Mouse (Mus musculus) heart, adult 18-20 months (tissue): ENCODE data around the gene Fig4. TPM values are rescaled to one million over a fixed set of nuclear protein-coding genes. Genes with fewer than 3 reads are reported as not detected.

Source experiments
- DNase-seq, 2 experiments: peaks; one replicate each; pipeline ENCODE4 v3.0.0; 2021 to 2022; ENCODE audit warnings: mixed read lengths in 1 of 2
- total RNA-seq, 2 experiments: library from RNA; stranded (reverse); gene quantifications; 2 replicates each; pipeline ENCODE4 v1.2.3; 2021

The Fig4 gene
- total RNA-seq, 2 experiments from 2014 or later = 28.6 to 28.9 TPM

DNA sequence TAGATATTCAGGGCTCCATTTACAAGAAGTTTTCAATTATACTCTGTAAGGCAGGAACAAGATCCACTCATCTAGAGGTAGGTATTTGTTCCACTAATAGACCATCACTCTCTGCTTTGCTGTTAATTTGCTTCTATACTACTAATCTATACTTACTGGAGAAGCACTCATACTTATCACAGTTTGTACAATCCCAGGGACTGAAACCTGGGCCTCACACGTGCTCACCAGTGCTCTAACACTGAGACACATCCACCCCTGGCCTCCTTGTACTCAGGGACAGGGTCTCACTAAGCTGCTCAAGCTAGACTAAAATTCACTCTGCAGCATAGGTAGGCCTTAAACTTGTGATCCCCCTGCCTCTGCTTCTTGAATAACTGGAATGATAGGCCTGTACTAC is 41.8 kb downstream of the Fig4 start:
- DNase-seq = no peak

DNA sequence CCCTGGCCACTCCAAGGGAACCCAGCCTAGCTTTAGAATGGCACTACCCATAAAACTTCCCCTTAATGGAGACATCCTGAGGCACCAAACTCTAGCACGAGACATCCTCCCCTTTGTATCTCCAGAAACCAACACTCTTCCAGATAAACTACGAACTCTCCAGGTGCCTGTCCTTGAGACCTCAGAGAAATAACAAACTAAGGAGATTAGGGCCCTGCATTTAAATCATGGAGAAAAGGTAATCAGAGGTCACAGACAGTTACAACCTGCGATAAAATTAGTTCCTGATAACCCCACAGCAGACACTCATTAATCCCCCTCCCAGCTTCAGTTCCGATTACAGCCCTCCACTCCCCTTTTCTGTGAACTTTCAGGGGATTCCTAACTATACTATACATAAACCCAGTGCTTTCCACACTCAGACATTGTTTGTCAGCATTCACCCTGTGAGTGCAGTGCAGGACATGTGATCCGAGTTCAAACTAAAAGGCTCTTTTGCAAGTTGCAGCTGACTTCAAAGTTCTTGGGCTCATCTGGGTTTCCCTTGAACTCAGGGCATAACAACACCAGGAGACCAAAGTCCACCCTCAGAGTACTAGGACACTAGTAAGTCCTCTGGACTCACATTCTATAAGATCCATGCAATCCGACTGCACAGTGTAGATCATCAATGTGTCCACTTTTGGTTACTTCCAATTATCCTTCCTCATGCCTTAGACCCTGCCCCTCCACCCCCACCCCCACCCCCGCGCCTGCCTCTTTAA is 42.6 kb downstream of the Fig4 start:
- no peak for DNase-seq

DNA sequence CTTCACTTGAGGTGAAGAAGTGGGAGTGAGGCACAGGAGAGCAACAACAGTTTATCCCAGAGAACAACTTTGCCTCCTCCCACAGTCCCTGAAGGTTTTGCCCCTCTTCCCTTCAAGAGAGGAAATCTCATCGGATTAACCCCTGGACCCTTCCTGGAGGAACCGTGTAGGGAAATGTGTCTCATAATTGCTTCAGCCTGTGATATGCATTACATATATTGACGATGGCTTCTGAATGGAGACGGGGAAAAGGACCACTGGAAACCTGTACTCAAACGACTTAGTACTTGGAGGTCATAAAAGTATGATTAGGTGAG is 52.4 kb downstream of the Fig4 start:
- no peak for DNase-seq

DNA sequence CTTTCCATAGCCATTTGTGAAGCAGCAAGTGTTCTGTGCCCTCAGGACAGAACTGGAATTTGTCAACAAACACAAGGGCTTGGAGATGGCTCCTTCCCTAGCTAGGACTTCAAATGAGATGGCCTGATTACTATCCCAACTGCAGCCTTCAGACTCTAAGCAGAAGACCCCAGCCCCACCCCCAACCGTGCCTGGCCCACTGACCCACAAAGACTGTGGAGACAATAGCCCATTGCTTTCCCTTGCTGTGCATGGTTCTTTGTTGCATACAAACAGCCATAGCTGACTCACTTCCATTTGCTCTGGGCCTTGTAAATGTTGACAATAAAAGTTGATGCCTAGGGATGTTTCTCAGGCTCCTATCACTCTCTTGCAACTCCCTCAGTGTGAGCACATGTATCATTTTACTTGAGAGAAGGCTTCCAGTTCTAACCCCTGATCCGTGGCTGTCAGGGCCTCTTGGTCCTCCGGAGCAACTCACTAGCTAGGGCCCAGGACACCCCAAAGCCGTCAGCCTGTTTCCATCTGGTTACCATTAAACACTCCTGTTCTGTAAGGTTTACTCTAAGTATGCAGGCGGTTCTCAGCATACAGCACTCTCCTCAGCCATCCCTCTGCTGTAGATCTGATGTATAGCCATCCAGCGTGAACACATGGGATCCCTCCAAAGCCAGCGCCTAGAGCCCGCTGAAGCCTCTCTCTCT is 52.9 kb downstream of the Fig4 start:
- DNase-seq = no peak

DNA sequence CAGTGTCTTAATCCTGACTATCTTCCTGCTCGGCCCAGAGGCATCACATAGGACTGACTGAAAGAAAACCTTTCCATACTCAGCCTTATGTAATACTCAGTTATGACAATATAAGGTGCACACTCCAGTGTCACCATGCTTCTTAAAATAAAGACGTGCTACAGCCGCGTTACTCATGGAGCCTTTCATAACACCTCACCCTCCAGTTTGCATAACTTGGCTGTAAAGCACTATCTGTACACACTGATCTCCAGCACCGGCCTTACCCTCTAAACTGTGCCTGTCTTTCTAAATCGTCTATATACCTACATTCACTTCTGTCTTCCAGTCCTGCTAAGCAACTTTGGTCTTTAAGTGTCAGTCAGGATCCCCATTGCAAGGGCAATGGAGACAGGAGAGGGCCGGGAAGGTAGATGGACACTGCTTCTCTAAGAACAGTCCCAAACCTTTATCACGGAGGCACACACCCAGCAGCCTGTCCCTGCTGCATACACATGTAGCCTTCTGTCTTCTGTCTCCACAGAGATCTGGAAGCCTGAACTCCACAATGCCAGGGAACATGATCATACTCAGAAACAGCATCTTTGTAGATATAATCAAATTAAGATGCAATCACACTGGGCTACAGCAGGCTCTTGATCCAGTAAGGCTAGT is 53.9 kb downstream of the Fig4 start:
- DNase-seq = no peak

DNA sequence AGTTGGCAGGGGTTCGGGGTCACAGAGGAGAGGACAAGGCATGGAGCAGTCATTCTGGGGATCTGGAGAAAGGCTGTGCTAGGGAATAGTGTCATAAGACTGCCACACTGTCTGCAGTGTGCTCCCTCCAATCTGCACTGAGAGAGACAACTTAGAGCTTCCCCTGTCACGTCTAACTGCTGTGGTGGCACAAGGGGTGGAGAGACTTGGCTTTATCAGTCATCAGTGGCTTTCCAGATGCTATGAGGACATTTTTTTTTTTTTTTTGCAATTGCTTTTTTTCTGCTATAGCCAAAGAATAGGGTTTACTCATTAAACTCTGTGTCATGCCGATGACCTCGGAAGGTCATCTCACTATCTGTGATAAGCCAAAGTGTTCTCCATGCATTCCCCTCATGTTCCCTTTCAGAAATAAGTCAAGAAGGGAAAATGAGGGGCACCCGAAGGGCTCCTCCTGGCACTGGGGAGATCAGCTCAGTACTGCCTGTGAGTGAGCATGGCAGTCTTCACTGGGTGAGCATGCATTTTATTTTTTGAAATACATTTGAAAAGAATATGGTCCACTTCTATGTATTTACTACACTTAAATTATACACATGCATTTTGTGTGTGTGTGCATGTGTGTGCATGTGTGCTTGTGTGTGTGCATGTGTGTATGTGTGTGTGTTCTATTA is 55.1 kb downstream of the Fig4 start:
- no peak for DNase-seq

DNA sequence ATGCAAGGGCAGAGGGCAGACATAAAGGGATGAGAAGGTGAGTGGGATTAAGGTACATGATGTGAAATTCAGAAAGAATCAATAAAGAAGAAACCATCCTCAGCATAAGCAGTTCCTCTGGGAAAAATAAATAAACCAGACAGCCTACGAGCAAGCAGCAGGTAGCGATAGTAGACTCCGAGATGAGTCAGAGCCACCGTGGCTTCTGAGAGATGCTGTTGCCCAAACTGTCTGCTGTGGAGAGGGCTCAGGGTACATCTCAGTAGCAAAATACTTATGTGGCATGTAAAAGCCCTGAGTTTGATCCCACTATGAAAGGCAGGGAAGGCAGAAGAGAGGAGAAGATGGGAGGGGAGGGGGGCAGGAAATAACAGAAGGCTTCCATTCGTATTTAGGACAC is 56.9 kb downstream of the Fig4 start:
- DNase-seq = no peak

DNA sequence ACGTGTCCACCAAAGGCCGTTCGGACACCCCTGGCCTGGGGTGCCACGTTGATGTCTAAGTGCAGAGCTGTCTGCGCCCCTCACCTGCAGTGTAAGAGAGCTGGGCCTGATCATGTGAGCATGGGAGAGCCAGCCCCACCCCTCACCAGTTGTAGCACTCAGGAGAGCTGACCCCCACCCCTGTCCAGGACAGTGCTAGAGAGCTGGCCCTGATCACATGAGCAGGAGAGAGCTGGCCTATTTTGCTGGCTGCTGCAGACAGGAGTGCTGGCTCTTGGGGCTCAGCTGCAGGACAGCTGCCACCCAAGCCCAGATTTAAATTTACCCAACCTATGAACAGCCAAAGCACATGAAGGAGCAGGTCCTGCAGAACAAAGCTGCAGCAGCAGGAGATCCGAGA is 57.6 kb downstream of the Fig4 start:
- DNase-seq = peak in 1 of 2 experiments; percentile 4

DNA sequence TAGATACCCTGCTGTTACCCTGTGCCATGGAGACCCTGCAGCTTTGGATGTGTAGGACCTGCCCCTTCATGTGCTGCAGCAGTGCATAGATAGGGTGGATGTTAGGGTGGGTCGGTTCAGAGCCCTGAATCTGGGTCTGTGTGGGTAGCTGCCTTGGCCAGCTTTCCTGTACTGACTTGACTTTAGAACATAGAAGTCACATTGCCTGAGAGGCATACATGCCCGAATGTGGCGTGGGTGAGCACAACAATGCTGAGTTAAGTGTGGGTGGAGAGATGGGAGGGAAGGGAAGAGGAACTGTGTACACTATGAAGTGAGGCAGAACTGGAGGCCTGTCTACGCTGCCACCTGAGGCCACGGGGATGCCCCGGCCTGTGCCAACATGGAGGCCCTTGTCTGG is 58.0 kb downstream of the Fig4 start:
- DNase-seq = no peak

DNA sequence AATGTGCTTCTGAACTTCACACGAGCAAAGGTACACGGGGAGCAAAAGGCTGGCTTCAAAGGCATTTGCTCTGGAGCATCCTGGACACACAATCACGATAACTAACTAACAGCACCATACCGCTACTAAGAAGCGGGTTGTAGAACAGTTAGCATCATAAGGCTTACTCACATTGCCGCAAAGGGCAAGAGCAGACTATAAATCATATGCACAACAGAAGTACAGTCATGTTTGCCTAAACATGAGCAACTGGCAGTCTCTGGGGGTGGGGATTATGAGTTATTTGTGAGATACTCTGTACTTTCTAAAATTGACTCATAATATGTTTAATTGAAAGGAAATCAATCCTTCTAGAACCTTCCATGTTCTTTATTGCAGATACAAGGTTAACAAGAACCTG is 59.1 kb downstream of the Fig4 start:
- DNase-seq = no peak

DNA sequence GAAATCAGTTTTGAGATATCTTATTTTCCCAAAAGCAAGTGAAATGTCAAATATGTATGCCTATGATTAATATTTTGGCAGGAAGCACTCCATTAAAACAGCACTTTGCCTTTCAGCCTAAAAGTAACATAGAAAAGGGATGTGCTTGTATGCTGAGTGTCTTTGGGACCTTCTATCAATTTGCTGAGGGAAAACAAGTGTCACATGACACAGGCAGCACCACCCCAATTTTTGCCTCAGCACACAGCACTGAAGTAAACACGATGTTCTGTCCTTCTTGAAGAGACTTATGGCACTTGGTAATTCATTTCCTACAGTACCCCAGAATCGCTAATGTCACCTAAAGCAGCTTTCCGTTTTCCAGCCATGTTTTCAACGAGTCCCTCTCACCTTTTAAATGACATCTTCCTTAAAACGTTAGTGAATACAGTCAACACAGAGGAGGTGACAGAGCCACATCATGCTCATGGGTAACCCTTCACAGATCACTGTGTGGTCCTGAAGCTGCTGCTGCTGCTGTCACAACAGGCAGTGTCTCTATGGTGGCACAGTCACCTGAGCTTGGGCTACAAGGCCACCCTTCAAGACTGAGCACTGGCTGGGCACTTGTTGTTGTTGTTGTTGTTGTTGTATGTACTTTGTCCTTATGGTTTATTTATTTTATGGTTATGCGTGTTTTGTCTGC is 61.4 kb downstream of the Fig4 start:
- DNase-seq = no peak

DNA sequence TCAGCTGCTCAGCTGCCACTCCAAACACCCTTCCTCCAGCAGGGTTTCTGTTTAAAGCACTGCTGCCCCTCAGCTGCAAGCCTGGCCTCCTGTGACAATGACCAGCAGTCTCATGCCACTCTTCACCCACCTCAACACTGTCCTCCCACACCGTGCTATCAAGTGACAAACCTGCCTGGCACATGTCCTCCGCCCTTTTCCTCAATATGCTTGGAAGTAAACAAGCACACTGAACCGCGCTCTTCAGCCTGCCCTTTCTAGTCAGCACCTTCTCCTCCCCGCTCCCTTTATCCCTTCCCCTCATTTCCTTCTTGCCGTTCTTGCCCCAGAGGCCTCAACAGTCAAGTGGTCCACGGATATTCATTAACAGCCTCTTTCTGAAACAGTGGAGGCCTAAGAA is 62.0 kb downstream of the Fig4 start:
- DNase-seq = peak; percentile 32 to 49

DNA sequence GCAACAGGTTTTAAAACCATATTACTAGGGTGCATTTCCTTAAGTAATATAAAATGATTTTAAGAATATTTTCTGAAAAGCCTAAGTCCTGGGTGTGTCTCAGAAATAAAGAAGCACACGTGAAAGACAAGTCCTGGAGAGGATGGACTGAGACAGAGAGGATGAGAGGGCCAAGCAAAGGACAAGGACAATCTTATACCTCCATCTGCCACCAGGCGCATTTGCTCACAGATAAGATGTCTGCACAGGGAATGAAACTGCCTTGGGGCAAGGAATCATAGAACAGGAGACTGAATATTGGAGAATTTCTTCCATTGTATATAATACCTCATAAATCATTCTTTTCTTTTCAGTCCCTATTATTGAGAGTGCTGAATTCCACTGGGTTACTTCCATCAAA is 67.0 kb downstream of the Fig4 start:
- DNase-seq = no peak

DNA sequence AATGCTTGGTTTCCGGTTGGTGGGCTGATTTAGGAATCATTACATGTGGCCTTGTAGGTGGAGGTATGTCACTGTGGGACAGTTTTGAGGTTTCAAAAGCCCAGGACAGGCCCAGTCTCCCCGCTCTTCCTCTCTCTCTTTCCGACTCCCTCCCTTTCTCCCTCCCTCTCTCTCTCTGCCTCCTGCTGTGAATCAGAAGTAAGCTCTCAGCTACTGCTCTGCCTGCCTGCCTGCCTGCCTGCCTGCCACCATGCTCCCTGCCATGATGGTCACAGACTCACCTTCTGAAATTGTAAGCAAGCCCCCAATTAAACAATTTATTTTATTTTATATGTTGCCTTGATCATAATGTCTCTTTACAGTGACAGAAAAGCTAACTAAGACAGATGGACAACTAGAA is 67.5 kb downstream of the Fig4 start:
- no peak for DNase-seq

DNA sequence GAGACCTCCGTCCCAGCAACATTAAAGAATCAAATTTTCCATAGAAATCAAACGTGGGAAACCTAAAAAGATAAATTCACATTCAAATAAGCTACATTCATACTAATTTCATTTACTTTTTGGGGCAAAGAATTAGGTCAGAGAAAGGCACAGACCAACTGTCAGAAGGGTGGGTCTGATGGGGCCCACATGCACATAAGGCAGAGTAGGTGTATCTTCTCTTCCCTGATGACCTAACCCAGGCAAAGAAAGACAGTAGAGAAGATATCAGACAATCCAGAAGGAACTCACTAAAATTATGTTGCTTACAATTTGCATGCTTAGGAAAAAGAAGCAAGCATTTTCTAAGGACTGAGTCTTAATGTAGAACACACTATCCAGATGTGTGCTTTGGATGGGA is 67.9 kb downstream of the Fig4 start:
- DNase-seq = no peak

DNA sequence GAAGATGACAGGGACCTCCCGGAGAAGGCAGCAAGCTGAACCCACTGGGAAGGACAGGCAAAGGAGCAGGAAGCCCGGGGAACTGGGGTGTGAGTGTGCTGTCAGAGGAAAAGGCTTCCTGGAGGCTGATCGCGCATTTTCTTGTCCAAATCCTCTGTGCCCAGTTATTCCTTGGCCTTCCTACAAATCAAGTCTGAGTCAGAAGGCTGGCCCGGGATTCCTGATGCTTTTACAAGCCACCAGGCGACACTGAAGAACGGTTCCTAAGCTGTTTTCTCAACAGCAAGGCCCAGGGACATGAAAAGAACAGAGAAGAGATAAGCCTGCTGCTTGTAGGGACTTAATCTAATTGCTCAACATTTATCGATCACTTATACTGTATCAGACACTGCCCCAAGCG is 68.5 kb downstream of the Fig4 start:
- DNase-seq = no peak

DNA sequence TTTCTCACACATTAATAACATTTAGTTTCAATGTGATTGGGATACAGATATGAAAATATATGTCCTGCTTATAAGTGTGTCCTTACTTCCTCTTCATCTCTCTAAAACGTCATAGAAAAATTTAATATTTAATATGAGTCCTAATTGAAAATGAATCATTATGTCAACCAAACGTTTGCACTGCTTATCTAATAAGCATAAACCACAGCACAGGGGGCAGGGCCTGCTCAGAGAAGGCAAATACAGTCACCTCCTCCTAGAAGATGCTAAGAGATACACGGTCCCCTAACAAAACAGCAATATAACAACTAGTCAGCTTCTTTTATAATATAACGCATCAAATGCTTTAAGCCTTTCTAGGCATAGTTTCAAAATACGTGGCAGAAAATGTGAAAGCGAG is 69.9 kb downstream of the Fig4 start:
- no peak for DNase-seq

DNA sequence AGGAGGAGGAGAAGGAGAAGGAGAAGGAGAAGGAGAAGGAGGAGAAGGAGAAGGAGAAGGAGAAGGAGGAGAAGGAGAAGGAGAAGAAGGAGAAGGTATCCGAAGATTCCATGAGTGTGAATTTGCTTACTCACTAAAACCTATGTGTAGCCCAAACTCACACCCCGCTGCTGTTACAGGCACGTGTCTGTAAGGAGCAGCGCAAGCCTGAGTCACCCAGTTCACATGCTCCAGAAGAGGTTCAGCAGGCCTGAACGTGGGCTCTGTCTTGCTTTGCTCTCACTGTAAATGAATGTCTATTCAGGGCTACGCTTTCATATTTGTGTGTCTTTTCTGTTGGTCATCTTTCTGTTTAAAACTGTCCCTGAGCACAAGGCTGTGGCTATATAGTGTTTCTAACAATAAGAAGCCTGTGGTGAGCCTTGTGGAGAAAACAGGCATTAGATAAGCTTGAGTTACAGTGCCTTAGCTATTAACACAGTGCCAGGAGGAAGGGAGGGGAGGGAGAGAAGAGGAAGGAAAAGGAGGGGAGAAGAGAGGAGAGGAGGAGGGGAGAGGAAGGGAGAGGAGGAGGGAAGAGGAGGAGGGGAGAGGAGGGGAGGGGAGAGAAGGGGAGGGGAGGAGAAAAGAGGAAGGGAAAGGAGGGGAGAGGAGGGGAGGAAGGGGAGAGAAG is 71.8 kb downstream of the Fig4 start:
- no peak for DNase-seq

DNA sequence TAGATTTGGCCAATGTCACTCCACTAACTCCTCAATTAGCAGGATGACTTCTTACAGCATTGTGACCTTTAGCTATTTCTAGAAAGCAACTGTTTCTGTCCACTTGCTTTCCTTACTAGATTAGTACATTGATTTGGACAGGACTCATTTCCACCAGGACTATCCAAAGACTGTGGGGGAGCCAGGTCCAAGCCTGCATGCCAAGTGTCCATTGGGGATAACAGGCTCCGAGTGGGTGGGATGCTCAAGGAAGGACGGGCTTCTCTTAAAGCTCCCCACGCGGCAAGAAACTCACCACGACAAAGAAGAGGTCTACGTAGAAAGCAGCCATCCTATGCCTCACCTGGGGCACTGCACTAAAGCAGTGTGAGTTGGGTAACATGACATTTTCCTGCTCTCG is 75.4 kb downstream of the Fig4 start:
- no peak for DNase-seq

DNA sequence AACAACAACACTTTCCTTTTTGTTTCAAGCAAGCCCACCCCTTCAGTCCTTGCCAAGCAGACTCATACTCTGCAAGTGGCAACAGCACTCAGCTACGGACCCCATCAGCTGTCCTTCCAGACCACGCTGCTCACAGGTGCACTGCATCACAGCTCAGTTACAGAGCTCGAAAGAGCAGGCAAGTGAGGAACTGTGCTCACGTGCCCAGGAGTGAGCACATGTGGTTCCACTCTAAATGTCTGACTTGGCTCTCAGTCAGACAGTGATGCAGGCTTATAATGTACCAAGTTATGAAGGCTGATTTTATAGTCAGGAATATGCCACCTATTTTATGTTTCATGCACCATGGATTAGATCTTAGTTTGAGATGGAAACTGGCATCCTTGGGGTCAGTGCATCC is 79.6 kb downstream of the Fig4 start:
- DNase-seq = no peak

DNA sequence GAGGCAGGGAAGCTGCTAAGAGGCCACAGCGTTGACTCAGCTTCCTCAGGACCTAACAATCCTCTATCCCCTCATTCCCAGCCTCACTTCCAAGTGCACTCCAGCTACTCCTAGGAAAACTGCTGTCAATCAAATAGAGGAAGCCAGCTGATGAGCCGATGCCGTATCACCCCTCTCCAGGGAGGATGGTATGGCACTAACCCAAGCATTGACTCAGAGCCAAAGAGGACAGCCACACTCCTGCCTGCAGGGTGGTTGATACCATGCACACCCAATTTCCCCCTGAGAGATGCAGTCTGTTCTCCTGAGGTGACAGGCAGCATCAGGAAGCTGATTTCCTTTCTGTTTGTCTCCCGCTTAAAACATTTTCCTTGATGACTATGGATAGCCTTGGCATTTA is 81.9 kb downstream of the Fig4 start:
- DNase-seq = no peak

DNA sequence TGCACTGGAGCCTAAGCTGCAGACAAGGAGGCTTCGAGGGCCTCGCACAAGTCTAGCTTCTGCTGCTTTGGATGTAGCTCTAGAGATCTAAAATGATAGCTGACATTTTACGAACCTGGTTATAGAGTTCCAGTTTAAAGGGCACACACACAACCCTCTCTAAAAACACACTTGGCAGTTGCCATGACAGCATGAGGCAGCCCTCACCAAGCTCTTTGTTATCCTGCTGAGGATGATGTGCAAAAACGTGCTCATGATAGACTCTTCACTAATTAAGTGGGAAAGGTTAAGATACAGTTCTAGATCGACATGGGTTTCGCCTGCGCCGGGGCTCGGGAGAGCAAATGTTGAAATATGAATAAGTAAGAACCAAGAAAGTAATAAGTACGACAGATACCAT is 84.2 kb downstream of the Fig4 start:
- DNase-seq = no peak
